Mouse (Mus musculus): ENCODE measurements around the gene Oasl2. TPM values are rescaled to one million over a fixed set of nuclear protein-coding genes. Genes with fewer than 3 reads are reported as not detected.
A peak's percentile ranks its signal among the peaks of the same experiment; 100 is the strongest.
"Not testable (repeated sequence)": the region's sequence is repeated elsewhere in the genome, so short reads cannot be mapped to it uniquely, and the experiment has no call there.

The Oasl2 gene
- polyA plus RNA-seq, 1 experiment from 2014 or later: 2.0 TPM

DNA sequence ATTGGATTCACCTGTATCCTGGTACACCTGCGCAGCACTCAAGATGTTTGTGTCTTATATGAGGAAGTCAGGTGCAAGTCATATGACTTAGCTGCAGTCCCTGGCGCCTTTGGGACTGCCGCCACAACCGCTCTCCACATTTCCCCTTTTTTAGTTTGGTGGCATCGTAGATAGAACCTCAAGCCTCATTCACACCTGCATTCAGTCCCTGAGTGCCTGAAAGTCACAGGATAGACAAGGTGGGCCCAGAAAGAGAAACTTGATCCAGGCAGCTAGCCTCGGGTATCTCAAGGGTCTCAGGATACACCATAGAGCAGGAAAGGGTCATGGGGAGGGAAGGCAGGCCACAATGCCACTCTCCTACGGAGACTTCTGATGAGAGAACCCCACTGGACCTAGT lies 14.4 kb upstream of the Oasl2 start:
- not testable (repeated sequence) for H3K4me2 ChIP-seq; H3K27ac ChIP-seq; H3K27me3 ChIP-seq; H3K9me3 ChIP-seq (replicated peaks); H3K36me3 ChIP-seq (ENCODE audit: poor library complexity, severe bottlenecking); H3K4me1 ChIP-seq; ATAC-seq; H3K9ac ChIP-seq; H3K4me3 ChIP-seq
- 95% methylated on average over 7 of the region's 7 CpGs for WGBS

GRCm38 (mm10) chr5:114883022-114883421 lies 13.7 kb upstream of the Oasl2 start:
- Histone ChIP-seq H3K9ac (no peak overlapping the region), H3K4me1 (no peaks in the 10 kb centered on the region), H3K4me3 (no peak overlapping the region), H3K27ac (no peak overlapping the region), H3K36me3 (ENCODE audit: poor library complexity, severe bottlenecking) (no peaks in the 10 kb centered on the region), H3K27me3 (no peaks in the 10 kb centered on the region), H3K9me3 (replicated peaks) (no peaks in the 10 kb centered on the region), H3K4me2 (no peak overlapping the region)
- 96% methylated on average over 11 of the region's 11 CpGs for WGBS
- ATAC-seq: no peak

- Histone ChIP-seq H3K4me1 (no peaks in the 10 kb centered on the region), H3K36me3 (ENCODE audit: poor library complexity, severe bottlenecking) (no peaks in the 10 kb centered on the region), H3K27ac (no peak overlapping the region), H3K27me3 (no peaks in the 10 kb centered on the region), H3K9me3 (replicated peaks) (no peaks in the 10 kb centered on the region), H3K4me3 (no peak overlapping the region), H3K9ac (no peak overlapping the region), H3K4me2 (no peak overlapping the region)
- ATAC-seq: no peak
- 73% methylated on average over 6 of the region's 6 CpGs for WGBS
Measured at GRCm38 (mm10) chr5:114886801-114887200, 9.9 kb upstream of the Oasl2 start.

DNA sequence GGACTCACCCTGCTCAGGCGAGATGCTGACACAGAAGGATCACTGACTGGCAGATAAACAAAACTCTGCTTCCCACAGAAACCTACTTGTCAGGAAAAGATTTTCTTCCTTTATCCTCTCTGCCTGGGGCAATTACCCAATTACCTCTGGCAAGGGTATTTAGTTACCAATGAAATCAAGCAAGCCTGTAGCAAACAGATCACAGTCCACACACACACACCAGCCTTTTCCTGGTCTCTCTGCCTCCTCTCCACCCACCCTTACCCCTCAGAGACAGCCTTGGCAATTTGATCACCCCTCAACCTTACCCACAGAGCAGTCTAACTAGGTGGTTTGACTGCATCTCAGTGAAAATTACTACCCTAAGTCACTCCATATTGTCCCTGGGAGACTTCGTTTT lies 7.7 kb upstream of the Oasl2 start:
- WGBS: 75% methylated on average over 2 of the region's 2 CpGs
- Histone ChIP-seq H3K27me3 (no peaks in the 10 kb centered on the region), H3K36me3 (ENCODE audit: poor library complexity, severe bottlenecking) (no peaks in the 10 kb centered on the region), H3K9ac (no peak overlapping the region), H3K4me1 (no peaks in the 10 kb centered on the region), H3K4me3 (no peak overlapping the region), H3K27ac (no peak overlapping the region), H3K9me3 (replicated peaks) (no peaks in the 10 kb centered on the region), H3K4me2 (no peak overlapping the region)
- ATAC-seq: no peak

GRCm38 (mm10) chr5:114895542-114895941 lies 1.2 kb upstream of the Oasl2 start:
- Histone ChIP-seq H3K9me3 (replicated peaks) (no peaks in the 10 kb centered on the region), H3K4me1 (no peaks in the 10 kb centered on the region), H3K27ac (no peak overlapping the region), H3K4me3 (no peak overlapping the region), H3K36me3 (ENCODE audit: poor library complexity, severe bottlenecking) (no peaks in the 10 kb centered on the region), H3K9ac (no peak overlapping the region), H3K27me3 (no peaks in the 10 kb centered on the region), H3K4me2 (no peak overlapping the region)
- WGBS: 93% methylated on average over 4 of the region's 4 CpGs
- ATAC-seq: no peak

DNA sequence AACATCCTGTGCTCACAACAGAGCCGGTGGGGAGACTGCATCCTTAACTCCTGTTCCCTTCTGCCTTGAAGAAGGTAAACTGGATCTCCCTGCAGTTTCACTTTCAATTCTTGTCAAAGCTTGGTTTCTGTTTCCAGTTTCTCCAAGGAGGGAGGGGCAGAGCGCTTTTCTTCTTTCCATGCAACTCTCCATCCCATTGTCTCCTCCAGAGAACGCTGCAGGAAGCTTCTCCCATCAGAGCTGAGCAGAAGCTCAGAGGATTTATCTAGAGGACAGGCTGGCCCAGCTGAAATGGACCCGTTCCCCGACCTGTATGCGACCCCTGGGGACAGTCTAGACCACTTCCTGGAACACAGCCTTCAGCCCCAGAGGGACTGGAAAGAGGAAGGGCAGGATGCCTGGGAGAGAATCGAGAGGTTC lies 648 bp downstream of the Oasl2 start:
- WGBS: 12% methylated on average over 7 of the region's 7 CpGs
- no peak for ATAC-seq
- Histone ChIP-seq H3K27me3 (no peaks in the 10 kb centered on the region), H3K27ac (no peak overlapping the region), H3K4me1 (no peaks in the 10 kb centered on the region), H3K4me2 (0 out of 2 replicates have a peak overlapping the region, but pooled peaks have one; percentile 17), H3K4me3 (no peak overlapping the region), H3K9ac (no peak overlapping the region), H3K36me3 (ENCODE audit: poor library complexity, severe bottlenecking) (no peaks in the 10 kb centered on the region), H3K9me3 (replicated peaks) (no peaks in the 10 kb centered on the region)

DNA sequence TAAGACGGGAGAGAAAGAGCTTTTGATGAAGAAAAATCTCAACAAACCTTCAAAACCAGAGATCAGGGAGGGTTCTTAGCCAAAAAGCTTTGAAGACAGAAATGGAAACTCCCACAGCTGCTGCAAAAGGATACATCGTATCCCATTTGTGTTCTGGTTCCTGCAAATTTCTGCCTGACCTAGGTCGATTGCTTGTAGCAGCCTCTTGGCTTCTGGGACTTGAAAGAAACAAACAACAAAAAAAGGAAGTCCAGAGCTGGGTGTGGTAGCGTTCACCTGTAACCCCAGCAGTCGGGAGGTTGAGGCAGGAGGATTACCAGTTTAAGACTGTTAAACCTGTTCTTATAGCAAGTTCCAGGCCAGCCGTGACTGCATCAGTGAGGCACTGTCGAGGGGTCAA lies 2.1 kb downstream of the Oasl2 start:
- Histone ChIP-seq H3K4me2 (no peak overlapping the region), H3K27me3 (no peaks in the 10 kb centered on the region), H3K36me3 (ENCODE audit: poor library complexity, severe bottlenecking) (no peaks in the 10 kb centered on the region), H3K4me1 (no peaks in the 10 kb centered on the region), H3K4me3 (no peak overlapping the region), H3K27ac (no peak overlapping the region), H3K9me3 (replicated peaks) (no peaks in the 10 kb centered on the region), H3K9ac (no peak overlapping the region)
- 88% methylated on average over 7 of the region's 7 CpGs for WGBS
- ATAC-seq: no peak

GRCm38 (mm10) chr5:114902413-114902812 lies 5.7 kb downstream of the Oasl2 start:
- H3K9me3 ChIP-seq (replicated peaks): no peaks in the 10 kb centered on the region
- H3K36me3 ChIP-seq (ENCODE audit: poor library complexity, severe bottlenecking): no peaks in the 10 kb centered on the region
- no peak overlapping the region for H3K4me3 ChIP-seq
- H3K9ac ChIP-seq: no peak overlapping the region
- no peaks in the 10 kb centered on the region for H3K27me3 ChIP-seq
- H3K27ac ChIP-seq: no peak overlapping the region
- no peak overlapping the region for H3K4me2 ChIP-seq
- ATAC-seq: no peak
- H3K4me1 ChIP-seq: no peaks in the 10 kb centered on the region
- WGBS: 24% methylated on average over 1 of the region's 1 CpGs

DNA sequence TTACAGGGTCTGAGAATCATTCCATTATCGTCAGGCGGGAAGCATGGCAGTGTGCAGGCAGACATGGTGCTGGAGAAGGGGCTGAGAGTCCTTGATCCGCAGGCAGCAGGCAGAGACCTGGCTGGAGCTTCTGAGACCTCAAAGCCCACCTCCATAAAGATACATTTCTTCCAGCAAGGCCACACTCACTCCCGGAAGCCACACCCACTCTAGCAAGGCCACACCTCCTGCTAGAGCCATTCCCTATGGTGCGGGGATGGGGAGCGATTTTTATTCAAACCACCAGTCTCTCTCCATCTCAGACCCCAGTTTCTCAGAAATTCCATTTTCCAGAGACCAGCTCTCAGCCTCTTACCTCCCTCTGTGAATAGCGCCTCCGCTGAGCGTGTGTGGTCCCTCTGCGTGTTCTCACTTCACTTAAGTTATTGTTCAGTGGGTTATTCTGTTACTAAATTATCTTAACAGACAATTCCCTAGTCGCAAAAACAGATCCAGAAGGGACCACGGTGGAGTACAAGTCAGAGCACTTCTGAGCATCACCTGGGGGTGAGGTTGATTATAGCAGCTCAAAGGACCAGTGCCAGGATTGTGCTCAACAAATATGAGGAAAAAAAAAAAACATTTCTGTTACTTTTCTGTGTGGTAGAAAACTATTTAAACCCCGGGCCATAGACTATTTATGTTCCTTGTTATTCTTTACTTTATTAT lies 12.0 kb downstream of the Oasl2 start:
- Histone ChIP-seq H3K4me2 (no peak overlapping the region), H3K27ac (no peak overlapping the region), H3K4me3 (no peak overlapping the region), H3K27me3 (no peaks in the 10 kb centered on the region), H3K4me1 (no peaks in the 10 kb centered on the region), H3K36me3 (ENCODE audit: poor library complexity, severe bottlenecking) (no peaks in the 10 kb centered on the region), H3K9ac (no peak overlapping the region), H3K9me3 (replicated peaks) (no peaks in the 10 kb centered on the region)
- no peak for ATAC-seq
- 56% methylated on average over 13 of the region's 13 CpGs for WGBS

DNA sequence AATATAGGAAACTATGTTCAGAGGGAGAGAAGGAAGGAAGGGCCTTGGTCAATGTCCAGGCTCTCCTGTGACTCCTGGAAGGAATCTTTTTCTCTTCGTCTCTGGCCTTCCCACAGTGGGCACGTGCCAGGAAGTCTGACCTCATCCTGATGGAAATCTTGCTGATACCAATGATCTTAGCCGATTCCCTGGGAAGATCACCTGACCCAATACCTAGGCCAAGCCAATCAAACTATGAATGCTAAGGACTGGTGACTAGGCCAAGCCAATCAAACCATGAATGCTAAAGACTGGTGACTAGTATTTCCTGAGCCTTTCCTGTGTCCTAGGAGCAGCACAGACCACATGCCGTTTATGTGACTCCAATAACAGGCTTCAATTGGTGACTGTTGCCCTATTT lies 16.9 kb downstream of the Oasl2 start:
- H3K9ac ChIP-seq: no peak overlapping the region
- 74% methylated on average over 4 of the region's 4 CpGs for WGBS
- no peaks in the 10 kb centered on the region for H3K36me3 ChIP-seq (ENCODE audit: poor library complexity, severe bottlenecking)
- no peaks in the 10 kb centered on the region for H3K4me1 ChIP-seq
- no peak overlapping the region for H3K4me2 ChIP-seq
- no peaks in the 10 kb centered on the region for H3K27me3 ChIP-seq
- no peak for ATAC-seq
- no peak overlapping the region for H3K4me3 ChIP-seq
- H3K9me3 ChIP-seq (replicated peaks): no peaks in the 10 kb centered on the region
- no peak overlapping the region for H3K27ac ChIP-seq

DNA sequence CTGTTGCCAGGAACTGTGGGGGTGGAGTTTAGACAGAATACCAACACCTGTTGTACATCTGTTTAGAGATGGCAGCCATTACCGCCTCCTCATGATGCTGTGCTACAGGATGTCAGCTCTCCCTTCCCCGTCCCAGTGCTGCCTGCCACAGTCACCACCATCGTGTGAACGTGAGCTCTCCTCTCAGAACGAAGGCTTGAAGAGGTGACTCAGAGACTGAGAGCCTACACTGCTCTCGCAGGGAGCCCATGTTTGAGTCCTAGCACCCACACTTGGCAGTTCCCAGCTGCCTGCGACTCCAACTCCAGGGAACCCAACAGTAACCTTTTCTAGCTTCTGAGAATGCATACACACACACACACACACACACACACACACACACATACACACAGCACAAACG lies 18.1 kb downstream of the Oasl2 start:
- H3K9me3 ChIP-seq (replicated peaks): no peaks in the 10 kb centered on the region
- H3K9ac ChIP-seq: no peak overlapping the region
- ATAC-seq: no peak
- H3K4me3 ChIP-seq: no peak overlapping the region
- no peak overlapping the region for H3K4me2 ChIP-seq
- no peaks in the 10 kb centered on the region for H3K36me3 ChIP-seq (ENCODE audit: poor library complexity, severe bottlenecking)
- H3K27ac ChIP-seq: no peak overlapping the region
- H3K4me1 ChIP-seq: no peaks in the 10 kb centered on the region
- no peaks in the 10 kb centered on the region for H3K27me3 ChIP-seq
- 78% methylated on average over 8 of the region's 8 CpGs for WGBS

- Histone ChIP-seq H3K4me1 (no peaks in the 10 kb centered on the region), H3K4me2 (no peak overlapping the region), H3K4me3 (no peak overlapping the region), H3K27me3 (no peaks in the 10 kb centered on the region), H3K27ac (no peak overlapping the region), H3K9me3 (replicated peaks) (no peaks in the 10 kb centered on the region), H3K9ac (no peak overlapping the region), H3K36me3 (ENCODE audit: poor library complexity, severe bottlenecking) (no peaks in the 10 kb centered on the region)
- no peak for ATAC-seq
- WGBS: 76% methylated on average over 5 of the region's 5 CpGs
Measured at GRCm38 (mm10) chr5:114915854-114916253, 19.1 kb downstream of the Oasl2 start.

DNA sequence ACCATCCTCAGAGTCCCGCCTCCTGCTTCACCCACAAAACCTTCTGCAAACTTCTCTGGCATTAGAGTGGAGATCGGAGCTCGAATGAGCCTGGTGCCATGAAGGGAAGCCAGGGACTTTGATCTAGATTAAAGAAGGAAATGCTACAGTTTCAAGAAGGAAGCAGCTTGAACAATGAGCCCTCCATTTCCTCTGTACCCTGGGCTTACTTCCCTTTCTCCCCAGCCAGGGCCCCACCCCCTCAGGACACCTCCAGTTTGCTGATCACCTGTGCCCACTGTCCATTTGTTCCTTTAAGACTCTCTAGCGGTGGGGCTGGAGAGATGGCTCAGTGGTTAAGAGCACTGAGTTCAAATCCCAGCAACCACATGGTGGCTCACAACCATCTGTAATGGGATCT lies 20.0 kb downstream of the Oasl2 start:
- Histone ChIP-seq H3K27ac (no peak overlapping the region), H3K4me2 (no peak overlapping the region), H3K27me3 (no peaks in the 10 kb centered on the region), H3K9ac (no peak overlapping the region), H3K36me3 (ENCODE audit: poor library complexity, severe bottlenecking) (no peaks in the 10 kb centered on the region), H3K4me1 (no peaks in the 10 kb centered on the region), H3K4me3 (no peak overlapping the region), H3K9me3 (replicated peaks) (no peaks in the 10 kb centered on the region)
- ATAC-seq: no peak
- 81% methylated on average over 4 of the region's 4 CpGs for WGBS

All from forebrain, embryonic 13.5 days (tissue).